Mouse (Mus musculus): ENCODE data around the gene Mgat2.

- TF ChIP-seq CTCF (IDR thresholded peaks at IDR 0.05) (no peak), EP300 (IDR thresholded peaks at IDR 0.05) (no peak)
Measured at GRCm38 (mm10) chr12:69150049-69150448, 33.9 kb upstream of the Mgat2 start.
